Mouse (Mus musculus): ENCODE results near the gene Srebf2. TPM values are rescaled to one million over a fixed set of nuclear protein-coding genes. Genes with fewer than 3 reads are reported as not detected.
A peak's percentile ranks its signal among the peaks of the same experiment; 100 is the strongest.
"Not testable (repeated sequence)": the region's sequence is repeated elsewhere in the genome, so short reads cannot be mapped to it uniquely, and the experiment has no call there.

The Srebf2 gene
- polyA plus RNA-seq, 1 experiment: 205 TPM

DNA sequence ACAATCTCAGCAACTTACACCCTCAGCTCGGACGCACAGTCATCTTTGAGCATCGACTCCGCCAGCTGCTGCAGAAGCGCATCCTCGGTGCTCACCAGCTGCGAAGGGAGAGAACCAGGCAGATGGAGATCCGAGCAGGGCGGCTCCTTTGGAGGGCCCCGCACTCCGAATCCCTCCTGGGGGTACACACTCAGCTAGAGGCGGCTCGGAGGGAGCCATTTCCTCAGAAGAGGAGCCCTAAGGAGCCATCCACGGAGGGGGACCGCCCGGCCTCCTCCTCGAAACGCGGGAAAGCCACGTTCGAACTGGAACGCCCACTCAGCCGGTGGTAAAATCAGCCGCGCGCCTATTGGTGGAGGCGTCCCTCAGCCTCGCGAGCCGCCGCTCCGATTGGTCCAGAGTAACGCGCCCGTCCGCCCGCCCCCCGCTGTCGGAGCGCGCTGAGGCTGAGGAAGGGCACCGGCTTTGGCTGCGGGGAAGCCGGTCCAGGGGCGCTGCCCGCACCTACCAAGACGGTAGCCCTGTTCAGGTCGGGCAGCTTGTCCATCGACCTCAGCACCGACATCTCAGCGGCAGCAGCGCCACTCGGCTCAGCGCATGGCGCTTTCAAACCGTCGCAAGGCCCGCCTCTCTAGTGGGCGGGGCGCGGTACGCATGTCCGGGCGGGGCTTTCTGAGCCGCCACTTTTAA, 97.3 kb downstream of the Srebf2 start, which contains the start of gene Cenpm:
Cenpm (minus strand) TSS at position 634 of the 690 bp plus-strand sequence.
- TF ChIP-seq CTCF (IDR thresholded peaks at IDR 0.05; ENCODE audit: low read depth, low read length) (no peak), EP300 (IDR thresholded peaks at IDR 0.05; ENCODE audit: insufficient read depth, low read depth, low read length) (0 out of 2 replicates have a peak, but pooled peaks have one; percentile 21), POLR2A (IDR thresholded peaks at IDR 0.05; ENCODE audit: insufficient read depth, low read length) (no peak)
- Histone ChIP-seq H3K9ac (ENCODE audit: low read depth, poor library complexity, severe bottlenecking) (peak within 1 kb of the TSS; percentile 86), H3K4me1 (ENCODE audit: control insufficient read depth, insufficient read depth, low read length) (peaks cover 3% of the 10 kb centered on the region), H3K4me3 (ENCODE audit: low read depth, low read length) (peak within 1 kb of the TSS; percentile 97), H3K27ac (ENCODE audit: insufficient read depth, low read length) (peak within 1 kb of the TSS; percentile 93), H3K36me3 (ENCODE audit: control insufficient read depth, insufficient read depth, low read length, poor library complexity, severe bottlenecking) (peaks cover 5% of the 10 kb centered on the region), H3K27me3 (ENCODE audit: control insufficient read depth, insufficient read depth, low read length, poor library complexity, severe bottlenecking) (no peaks in the 10 kb centered on the region), H3K9me3 (replicated peaks; ENCODE audit: control insufficient read depth, insufficient read depth, low read length, poor library complexity, severe bottlenecking) (no peaks in the 10 kb centered on the region)

DNA sequence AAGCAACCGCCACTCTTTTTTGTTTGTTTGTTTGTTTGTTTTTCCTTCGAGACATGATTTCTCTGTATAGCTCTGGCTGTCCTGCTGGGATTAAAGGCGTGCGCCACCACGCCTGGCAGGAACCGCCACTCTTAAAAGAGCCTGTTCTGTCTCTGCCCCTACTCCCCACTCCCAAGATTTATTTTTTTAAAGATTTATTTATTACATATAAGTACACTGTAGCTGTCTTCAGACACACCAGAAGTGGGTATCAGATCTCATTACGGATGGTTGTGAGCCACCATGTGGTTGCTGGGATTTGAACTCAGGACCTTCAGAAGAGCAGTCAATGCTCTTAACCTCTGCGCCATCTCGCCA, 97.8 kb downstream of the Srebf2 start:
- H3K27me3 ChIP-seq (ENCODE audit: control insufficient read depth, insufficient read depth, low read length, poor library complexity, severe bottlenecking); H3K4me1 ChIP-seq (ENCODE audit: control insufficient read depth, insufficient read depth, low read length); H3K9me3 ChIP-seq (replicated peaks; ENCODE audit: control insufficient read depth, insufficient read depth, low read length, poor library complexity, severe bottlenecking); H3K36me3 ChIP-seq (ENCODE audit: control insufficient read depth, insufficient read depth, low read length, poor library complexity, severe bottlenecking): not testable (repeated sequence)
- H3K4me3 ChIP-seq (ENCODE audit: low read depth, low read length): peak overlapping the region; percentile 97
- peak overlapping the region; percentile 64 for H3K27ac ChIP-seq (ENCODE audit: insufficient read depth, low read length)
- peak overlapping the region; percentile 86 for H3K9ac ChIP-seq (ENCODE audit: low read depth, poor library complexity, severe bottlenecking)

DNA sequence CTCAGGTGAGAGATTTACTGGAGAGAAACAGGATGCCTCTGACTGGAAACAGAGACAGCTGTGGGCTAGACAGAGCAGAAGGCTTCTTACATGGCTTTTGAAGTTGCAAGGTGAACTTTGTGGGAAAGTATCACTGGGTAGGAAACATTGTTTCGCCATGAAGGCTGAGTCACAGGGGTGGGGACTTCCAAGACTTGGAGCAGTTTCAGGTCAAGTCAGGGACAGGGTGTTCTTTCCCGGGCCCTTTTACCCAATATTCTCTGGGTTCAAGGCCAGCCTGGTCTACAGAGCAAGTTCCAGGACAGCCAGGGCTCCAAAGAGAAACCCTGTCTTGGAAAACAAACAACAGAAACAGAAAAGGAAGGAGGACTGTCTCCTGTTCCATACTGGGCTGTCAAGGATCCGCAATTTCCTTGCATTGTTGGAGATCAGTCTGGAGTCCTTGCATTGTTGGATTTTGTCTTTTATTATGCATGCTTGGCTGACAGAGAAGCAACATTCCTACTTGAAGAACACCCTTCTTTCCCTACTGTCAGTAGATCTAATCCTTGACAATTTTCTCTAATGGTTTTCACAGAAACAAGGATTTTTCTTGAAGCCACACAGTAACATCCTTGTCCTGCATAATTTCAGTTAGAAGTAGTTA, 100.3 kb downstream of the Srebf2 start:
- Histone ChIP-seq H3K9ac (ENCODE audit: low read depth, poor library complexity, severe bottlenecking) (peak overlapping the region; percentile 20; the same call in 1 of the 2 replicates), H3K4me3 (ENCODE audit: low read depth, low read length) (no peak overlapping the region), H3K4me1 (ENCODE audit: control insufficient read depth, insufficient read depth, low read length) (peaks cover 1% of the 10 kb centered on the region), H3K36me3 (ENCODE audit: control insufficient read depth, insufficient read depth, low read length, poor library complexity, severe bottlenecking) (no peaks in the 10 kb centered on the region; the same call in 1 of the 2 replicates), H3K27ac (ENCODE audit: insufficient read depth, low read length) (peak overlapping the region; percentile 93), H3K9me3 (replicated peaks; ENCODE audit: control insufficient read depth, insufficient read depth, low read length, poor library complexity, severe bottlenecking) (no peaks in the 10 kb centered on the region), H3K27me3 (ENCODE audit: control insufficient read depth, insufficient read depth, low read length, poor library complexity, severe bottlenecking) (no peaks in the 10 kb centered on the region)
- TF ChIP-seq POLR2A (IDR thresholded peaks at IDR 0.05; ENCODE audit: insufficient read depth, low read length) (no peak), CTCF (IDR thresholded peaks at IDR 0.05; ENCODE audit: low read depth, low read length) (no peak), EP300 (IDR thresholded peaks at IDR 0.05; ENCODE audit: insufficient read depth, low read depth, low read length) (peak; percentile 17; the same call in 1 of the 2 replicates)

DNA sequence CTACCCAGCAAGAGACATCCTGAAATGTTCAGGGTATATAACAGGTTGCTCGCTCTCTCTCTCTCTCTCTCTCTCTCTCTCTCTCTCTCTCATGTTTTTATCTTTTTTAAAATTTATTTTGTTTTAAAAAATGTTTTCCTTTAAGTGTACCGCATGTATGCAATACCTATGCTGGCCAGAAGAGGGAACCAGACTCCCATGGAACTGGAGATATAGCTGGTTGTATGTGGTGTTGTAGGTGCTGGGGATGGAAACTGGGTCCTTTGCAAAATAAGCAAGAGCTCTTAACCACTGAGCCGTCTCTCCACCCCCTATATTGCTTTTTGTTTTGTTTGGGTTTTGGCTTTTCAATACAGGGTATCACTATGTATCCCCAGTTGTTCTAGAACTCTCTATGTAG, 104.6 kb downstream of the Srebf2 start:
- H3K27me3 ChIP-seq (ENCODE audit: control insufficient read depth, insufficient read depth, low read length, poor library complexity, severe bottlenecking): no peaks in the 10 kb centered on the region
- H3K27ac ChIP-seq (ENCODE audit: insufficient read depth, low read length): no peak overlapping the region
- peaks cover 8% of the 10 kb centered on the region for H3K4me1 ChIP-seq (ENCODE audit: control insufficient read depth, insufficient read depth, low read length)
- no peaks in the 10 kb centered on the region for H3K9me3 ChIP-seq (replicated peaks; ENCODE audit: control insufficient read depth, insufficient read depth, low read length, poor library complexity, severe bottlenecking)
- no peak overlapping the region for H3K4me3 ChIP-seq (ENCODE audit: low read depth, low read length)
- no peak overlapping the region for H3K9ac ChIP-seq (ENCODE audit: low read depth, poor library complexity, severe bottlenecking)
- no peaks in the 10 kb centered on the region for H3K36me3 ChIP-seq (ENCODE audit: control insufficient read depth, insufficient read depth, low read length, poor library complexity, severe bottlenecking)
- TF ChIP-seq POLR2A (IDR thresholded peaks at IDR 0.05; ENCODE audit: insufficient read depth, low read length) (no peak), EP300 (IDR thresholded peaks at IDR 0.05; ENCODE audit: insufficient read depth, low read depth, low read length) (no peak), CTCF (IDR thresholded peaks at IDR 0.05; ENCODE audit: low read depth, low read length) (no peak)

DNA sequence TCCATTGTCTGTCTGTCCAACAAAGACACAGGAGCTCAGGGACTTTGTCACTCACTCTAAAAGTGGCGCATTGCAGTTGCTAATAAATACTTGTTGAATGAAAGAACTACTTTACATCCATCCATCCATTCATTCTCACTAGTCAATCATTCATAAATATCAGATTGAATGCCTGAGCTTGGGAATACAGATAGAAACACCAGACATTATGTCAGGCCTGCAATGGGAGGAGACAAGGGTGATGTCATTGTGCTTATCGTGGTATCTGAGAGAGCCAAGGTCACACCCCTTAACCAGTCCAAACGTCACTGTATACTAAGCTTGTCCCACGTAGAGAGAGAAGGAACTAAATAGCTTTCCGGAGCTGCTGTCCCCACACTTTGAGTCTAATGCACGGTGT, 105.1 kb downstream of the Srebf2 start, which contains the start of gene 1500009C09Rik:
1500009C09Rik (plus strand) TSS at position 301 of the 400 bp plus-strand sequence.
- Histone ChIP-seq H3K27ac (ENCODE audit: insufficient read depth, low read length) (peak within 1 kb of the TSS; percentile 33; the same call in 1 of the 2 replicates), H3K36me3 (ENCODE audit: control insufficient read depth, insufficient read depth, low read length, poor library complexity, severe bottlenecking) (no peaks in the 10 kb centered on the region), H3K9ac (ENCODE audit: low read depth, poor library complexity, severe bottlenecking) (no peak within 1 kb of the TSS), H3K27me3 (ENCODE audit: control insufficient read depth, insufficient read depth, low read length, poor library complexity, severe bottlenecking) (no peaks in the 10 kb centered on the region), H3K9me3 (replicated peaks; ENCODE audit: control insufficient read depth, insufficient read depth, low read length, poor library complexity, severe bottlenecking) (no peaks in the 10 kb centered on the region), H3K4me3 (ENCODE audit: low read depth, low read length) (no peak within 1 kb of the TSS), H3K4me1 (ENCODE audit: control insufficient read depth, insufficient read depth, low read length) (peaks cover 8% of the 10 kb centered on the region)
- TF ChIP-seq CTCF (IDR thresholded peaks at IDR 0.05; ENCODE audit: low read depth, low read length) (no peak), EP300 (IDR thresholded peaks at IDR 0.05; ENCODE audit: insufficient read depth, low read depth, low read length) (no peak), POLR2A (IDR thresholded peaks at IDR 0.05; ENCODE audit: insufficient read depth, low read length) (no peak)

Other genes starting within 250 kb of the Srebf2 start
- gene Polr3h, start 220.9 kb upstream of the Srebf2 start, polyA plus RNA-seq (2011; ENCODE audit: insufficient read depth, insufficient read length, low read depth, missing spikeins): 21.8 and 25.5 TPM in 2 replicates
- gene Csdc2, start 210.4 kb upstream of the Srebf2 start, polyA plus RNA-seq (2011; ENCODE audit: insufficient read depth, insufficient read length, low read depth, missing spikeins): 4.0 and 4.9 TPM in 2 replicates
- 338 and 387 TPM in 2 replicates for gene Pmm1, start 186.3 kb upstream of the Srebf2 start, polyA plus RNA-seq (2011; ENCODE audit: insufficient read depth, insufficient read length, low read depth, missing spikeins)
- 3.5 and 4.8 TPM in 2 replicates for gene 1700029P11Rik, start 166.6 kb upstream of the Srebf2 start, polyA plus RNA-seq (2011; ENCODE audit: insufficient read depth, insufficient read length, low read depth, missing spikeins)
- 98.6 and 131 TPM in 2 replicates for gene Xrcc6, start 159.3 kb upstream of the Srebf2 start, polyA plus RNA-seq (2011; ENCODE audit: insufficient read depth, insufficient read length, low read depth, missing spikeins)
- gene Desi1, start 113.3 kb upstream of the Srebf2 start, polyA plus RNA-seq (2011; ENCODE audit: insufficient read depth, insufficient read length, low read depth, missing spikeins): 45.4 and 45.9 TPM in 2 replicates
- 271 and 279 TPM in 2 replicates for gene Snu13, start 99.6 kb upstream of the Srebf2 start, polyA plus RNA-seq (2011; ENCODE audit: insufficient read depth, insufficient read length, low read depth, missing spikeins)
- not detected in 2 replicates for gene 4930407I10Rik, start 88.0 kb upstream of the Srebf2 start, polyA plus RNA-seq (2011; ENCODE audit: insufficient read depth, insufficient read length, low read depth, missing spikeins)
- gene Mei1, start 77.2 kb upstream of the Srebf2 start, polyA plus RNA-seq (2011; ENCODE audit: insufficient read depth, insufficient read length, low read depth, missing spikeins): 0.23 TPM in 1 of 2 replicates, not detected in the other
- gene Ccdc134, start 19.3 kb upstream of the Srebf2 start, polyA plus RNA-seq (2011; ENCODE audit: insufficient read depth, insufficient read length, low read depth, missing spikeins): 13.7 and 15.0 TPM in 2 replicates
- gene Shisa8, start 65.6 kb downstream of the Srebf2 start, polyA plus RNA-seq (2011; ENCODE audit: insufficient read depth, insufficient read length, low read depth, missing spikeins): 6.8 and 7.4 TPM in 2 replicates
- 1.9 and 2.3 TPM in 2 replicates for gene Tnfrsf13c, start 77.2 kb downstream of the Srebf2 start, polyA plus RNA-seq (2011; ENCODE audit: insufficient read depth, insufficient read length, low read depth, missing spikeins)
- 43.2 and 52.0 TPM in 2 replicates for gene Cenpm, start 97.6 kb downstream of the Srebf2 start, polyA plus RNA-seq (2011; ENCODE audit: insufficient read depth, insufficient read length, low read depth, missing spikeins)
- gene 1500009C09Rik, start 105.2 kb downstream of the Srebf2 start, polyA plus RNA-seq (2011; ENCODE audit: insufficient read depth, insufficient read length, low read depth, missing spikeins): not detected in 2 replicates
- 8.8 and 9.7 TPM in 2 replicates for gene Sept3, start 127.7 kb downstream of the Srebf2 start, polyA plus RNA-seq (2011; ENCODE audit: insufficient read depth, insufficient read length, low read depth, missing spikeins)
- gene Wbp2nl, start 151.8 kb downstream of the Srebf2 start, polyA plus RNA-seq (2011; ENCODE audit: insufficient read depth, insufficient read length, low read depth, missing spikeins): 0.70 and 1.1 TPM in 2 replicates
- gene Naga, start 191.7 kb downstream of the Srebf2 start, polyA plus RNA-seq (2011; ENCODE audit: insufficient read depth, insufficient read length, low read depth, missing spikeins): 29.5 and 30.0 TPM in 2 replicates
- 1.8 and 2.7 TPM in 2 replicates for gene Pheta2, start 191.8 kb downstream of the Srebf2 start, polyA plus RNA-seq (2011; ENCODE audit: insufficient read depth, insufficient read length, low read depth, missing spikeins)
- 84.8 and 86.7 TPM in 2 replicates for gene Smdt1, start 191.8 kb downstream of the Srebf2 start, polyA plus RNA-seq (2011; ENCODE audit: insufficient read depth, insufficient read length, low read depth, missing spikeins)
- gene Ndufa6, start 207.1 kb downstream of the Srebf2 start, polyA plus RNA-seq (2011; ENCODE audit: insufficient read depth, insufficient read length, low read depth, missing spikeins): 212 and 236 TPM in 2 replicates
- 1.1 and 1.9 TPM in 2 replicates for gene Cyp2d22, start 233.1 kb downstream of the Srebf2 start, polyA plus RNA-seq (2011; ENCODE audit: insufficient read depth, insufficient read length, low read depth, missing spikeins)
- not detected in 2 replicates for gene Cyp2d11, start 246.8 kb downstream of the Srebf2 start, polyA plus RNA-seq (2011; ENCODE audit: insufficient read depth, insufficient read length, low read depth, missing spikeins)

Data from ES-Bruce4 (cell line).